Mouse (Mus musculus): ENCODE measurements around the gene Rubcn.

Rubcn gene

GRCm38 (mm10) chr16:32870231-32870630, 7.3 kb downstream of the Rubcn start:
- no peak for DNase-seq (ENCODE audit: low read depth, low spot score)

GRCm38 (mm10) chr16:32867919-32868552, 9.5 kb downstream of the Rubcn start:
- peak; percentile 92 for DNase-seq (ENCODE audit: low read depth, low spot score)

- no peak for DNase-seq (ENCODE audit: low read depth, low spot score)
Measured at GRCm38 (mm10) chr16:32866713-32867112, 10.9 kb downstream of the Rubcn start.

GRCm38 (mm10) chr16:32865401-32865800, 12.2 kb downstream of the Rubcn start:
- DNase-seq (ENCODE audit: low read depth, low spot score), result no peak

GRCm38 (mm10) chr16:32861813-32862385, 15.7 kb downstream of the Rubcn start:
- no peak for DNase-seq (ENCODE audit: low read depth, low spot score)

GRCm38 (mm10) chr16:32858771-32859636, 18.6 kb downstream of the Rubcn start:
- DNase-seq (ENCODE audit: low read depth, low spot score), result no peak

GRCm38 (mm10) chr16:32858356-32858755, 19.2 kb downstream of the Rubcn start:
- no peak for DNase-seq (ENCODE audit: low read depth, low spot score)

GRCm38 (mm10) chr16:32856751-32857150, 20.8 kb downstream of the Rubcn start:
- no peak for DNase-seq (ENCODE audit: low read depth, low spot score)

- no peak for DNase-seq (ENCODE audit: low read depth, low spot score)
Measured at GRCm38 (mm10) chr16:32854050-32854571, 23.5 kb downstream of the Rubcn start.

- no peak for DNase-seq (ENCODE audit: low read depth, low spot score)
Measured at GRCm38 (mm10) chr16:32853492-32854049, 24.0 kb downstream of the Rubcn start.

- DNase-seq (ENCODE audit: low read depth, low spot score), result no peak
Measured at GRCm38 (mm10) chr16:32849042-32849830, 28.3 kb downstream of the Rubcn start.

- DNase-seq (ENCODE audit: low read depth, low spot score), result no peak
Measured at GRCm38 (mm10) chr16:32847103-32847502, 30.5 kb downstream of the Rubcn start.

- no peak for DNase-seq (ENCODE audit: low read depth, low spot score)
Measured at GRCm38 (mm10) chr16:32831501-32831900, 46.1 kb downstream of the Rubcn start.

- no peak for DNase-seq (ENCODE audit: low read depth, low spot score)
Measured at GRCm38 (mm10) chr16:32829104-32829503, 48.5 kb downstream of the Rubcn start.

- DNase-seq (ENCODE audit: low read depth, low spot score), result no peak
Measured at GRCm38 (mm10) chr16:32826521-32826920, 51.0 kb downstream of the Rubcn start.

- no peak for DNase-seq (ENCODE audit: low read depth, low spot score)
Measured at GRCm38 (mm10) chr16:32825380-32825779, 52.2 kb downstream of the Rubcn start.

GRCm38 (mm10) chr16:32824061-32824460, 53.5 kb downstream of the Rubcn start:
- DNase-seq (ENCODE audit: low read depth, low spot score), result no peak

GRCm38 (mm10) chr16:32823487-32823886, 54.1 kb downstream of the Rubcn start:
- DNase-seq (ENCODE audit: low read depth, low spot score), result no peak

- no peak for DNase-seq (ENCODE audit: low read depth, low spot score)
Measured at GRCm38 (mm10) chr16:32822881-32823280, 54.7 kb downstream of the Rubcn start.

GRCm38 (mm10) chr16:32822450-32822827, 55.1 kb downstream of the Rubcn start:
- DNase-seq (ENCODE audit: low read depth, low spot score), result no peak

- no peak for DNase-seq (ENCODE audit: low read depth, low spot score)
Measured at GRCm38 (mm10) chr16:32821772-32822449, 55.7 kb downstream of the Rubcn start.
